Mouse (Mus musculus): ENCODE measurements at regions not wholly inside any gene's neighbourhood (a gene's known extent, or its start where the extent isn't known, plus 50 kb on each side); places are given as distances from the start of the nearest gene placed in this dataset.

GRCm38 (mm10) chrX:161635678-161636077, 81.2 kb upstream of the Rai2 start:
- Histone ChIP-seq H3K4me2 (no peak overlapping the region), H3K4me1 (replicated peaks) (peaks cover 6% of the 10 kb centered on the region; the same call in 1 of the 2 replicates), H3K9ac (no peak overlapping the region), H3K27ac (no peak overlapping the region), H3K27me3 (peaks cover 9% of the 10 kb centered on the region; the same call in 1 of the 2 replicates), H3K4me3 (no peak overlapping the region), H3K36me3 (no peaks in the 10 kb centered on the region), H3K9me3 (no peaks in the 10 kb centered on the region)
- WGBS: 46% methylated on average over 9 of the region's 9 CpGs
- ATAC-seq (ENCODE audit: low FRiP score): no peak

DNA sequence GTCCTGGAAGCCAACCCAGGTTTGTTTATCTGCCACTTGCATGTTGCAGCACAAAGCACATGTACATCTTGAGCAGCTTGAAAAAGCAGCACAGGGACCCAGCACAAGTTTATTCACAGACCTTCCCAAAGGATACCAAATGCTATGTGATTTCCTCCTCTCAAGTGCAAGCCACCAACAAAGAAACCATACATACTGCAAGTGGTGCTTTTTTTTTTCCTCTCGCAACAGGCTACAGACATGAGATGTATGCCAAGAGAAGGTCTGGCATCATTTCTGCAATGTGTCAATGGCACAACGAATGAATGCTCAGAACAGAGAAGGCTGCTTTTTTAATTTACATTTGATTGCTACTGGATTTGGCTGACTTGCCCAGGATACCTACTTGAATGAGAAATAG, 63.8 kb upstream of the Rai2 start:
- 70% methylated on average over 2 of the region's 2 CpGs for WGBS
- no peaks in the 10 kb centered on the region for H3K4me1 ChIP-seq (replicated peaks)
- ATAC-seq (ENCODE audit: low FRiP score): no peak
- H3K4me2 ChIP-seq: no peak overlapping the region
- H3K9me3 ChIP-seq: no peaks in the 10 kb centered on the region
- no peaks in the 10 kb centered on the region for H3K36me3 ChIP-seq
- H3K4me3 ChIP-seq: no peak overlapping the region
- no peak overlapping the region for H3K9ac ChIP-seq
- no peak overlapping the region for H3K27ac ChIP-seq
- H3K27me3 ChIP-seq: peaks cover 27% of the 10 kb centered on the region; the same call in 1 of the 2 replicates

DNA sequence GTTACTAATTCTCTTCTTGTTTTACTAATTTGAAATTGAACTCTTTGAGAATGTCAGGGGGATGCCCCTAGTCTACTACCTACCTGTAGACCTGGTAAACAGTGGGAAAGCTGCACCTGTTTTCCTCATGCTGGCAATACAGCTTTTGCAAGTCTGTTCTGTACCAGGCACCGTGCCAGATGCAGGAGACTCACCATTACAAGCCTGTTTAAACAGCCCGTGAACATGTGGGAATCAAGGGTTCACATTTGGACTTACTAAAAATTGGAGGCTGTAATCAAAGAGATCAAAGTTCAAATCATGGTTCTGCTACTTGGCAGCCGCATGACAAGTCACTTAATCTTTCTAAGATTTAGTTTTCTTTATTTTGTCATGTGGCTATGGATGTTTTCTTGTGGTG, 56.8 kb upstream of the Rai2 start:
- Histone ChIP-seq H3K4me2 (no peak overlapping the region), H3K4me3 (no peak overlapping the region), H3K4me1 (replicated peaks) (no peaks in the 10 kb centered on the region), H3K36me3 (no peaks in the 10 kb centered on the region), H3K27ac (no peak overlapping the region), H3K27me3 (peaks cover 26% of the 10 kb centered on the region; the same call in 1 of the 2 replicates), H3K9me3 (no peaks in the 10 kb centered on the region), H3K9ac (no peak overlapping the region)
- WGBS: 84% methylated on average over 3 of the region's 3 CpGs
- no peak for ATAC-seq (ENCODE audit: low FRiP score)

- Histone ChIP-seq H3K9me3 (no peaks in the 10 kb centered on the region), H3K27ac (no peak overlapping the region), H3K36me3 (no peaks in the 10 kb centered on the region), H3K4me2 (no peak overlapping the region), H3K4me3 (no peak overlapping the region), H3K9ac (no peak overlapping the region), H3K27me3 (peaks cover 26% of the 10 kb centered on the region; the same call in 1 of the 2 replicates), H3K4me1 (replicated peaks) (no peaks in the 10 kb centered on the region)
- 93% methylated on average over 2 of the region's 2 CpGs for WGBS
- ATAC-seq (ENCODE audit: low FRiP score): no peak
Measured at GRCm38 (mm10) chrX:161661936-161662335, 54.9 kb upstream of the Rai2 start.
